Mouse (Mus musculus) midbrain, postnatal 0 days (tissue): Measurements from ENCODE around the gene Brca1. TPM values are rescaled to one million over a fixed set of nuclear protein-coding genes. Genes with fewer than 3 reads are reported as not detected.

Experiments used
- ATAC-seq: fragments of 200-750 bp; cut with Nextera tagmentation; 2 replicates; pipeline ENCODE4 v1.8.0; 2017; ENCODE audit warnings: moderate number of reproducible peaks, mild to moderate bottlenecking, moderate TSS enrichment, moderate library complexity; ENCODE audit not compliant: low FRiP score
- DNase-seq: peaks from one replicate; pipeline ENCODE4 v3.0.0-alpha.2; 2015; ENCODE audit warnings: low spot score
- H3K27ac ChIP-seq: fragments of 300-500 bp; sonication (generic); 2 replicates; pipeline ENCODE4 v1.5.1; 2014; ENCODE audit warnings: low read depth, mild to moderate bottlenecking, low read length, mixed read lengths
- H3K27me3 ChIP-seq: fragments of 300-500 bp; sonication (generic); 2 replicates; pipeline ENCODE4 v1.6.1; 2014; ENCODE audit warnings: low read length, control low read depth, mixed read lengths; ENCODE audit not compliant: insufficient read depth
- H3K36me3 ChIP-seq: fragments of 300-500 bp; sonication (generic); 2 replicates; pipeline ENCODE4 v1.6.1; 2014; ENCODE audit warnings: low read length, control low read depth, mixed read lengths; ENCODE audit not compliant: insufficient read depth
- H3K4me1 ChIP-seq: fragments of 300-500 bp; sonication (generic); 2 replicates; pipeline ENCODE4 v1.6.1; 2014; ENCODE audit warnings: mild to moderate bottlenecking, control low read depth, antibody characterized with exemption, low read length, mixed read lengths; ENCODE audit not compliant: insufficient read depth
- H3K4me2 ChIP-seq: fragments of 300-500 bp; sonication (generic); 2 replicates; pipeline ENCODE4 v1.6.1; 2014; ENCODE audit warnings: low read depth, mild to moderate bottlenecking, low read length, mixed read lengths; ENCODE audit not compliant: poor library complexity, severe bottlenecking
- H3K4me3 ChIP-seq: fragments of 300-500 bp; sonication (generic); 2 replicates; pipeline ENCODE4 v1.5.1; 2014; ENCODE audit warnings: low read depth, mild to moderate bottlenecking, low read length, moderate library complexity
- H3K9ac ChIP-seq: fragments of 300-500 bp; sonication (generic); replicated peaks from 2 replicates; pipeline ENCODE4 v1.6.1; 2014; ENCODE audit warnings: mild to moderate bottlenecking, low read length, moderate library complexity, mixed read lengths; ENCODE audit not compliant: poor library complexity, severe bottlenecking
- H3K9me3 ChIP-seq: fragments of 300-500 bp; sonication (generic); 2 replicates; pipeline ENCODE4 v1.6.1; 2016; ENCODE audit warnings: low read length, control low read depth
- CTCF ChIP-seq: IDR thresholded peaks from 2 replicates; pipeline ENCODE4 v1.5.1; 2016; ENCODE audit warnings: antibody characterized with exemption, mild to moderate bottlenecking
- WGBS: fragments of 180-500 bp; shearing (Covaris S2); extraction: QIAGEN DNeasy Blood & Tissue Kit; methylation state at CpG from one replicate; pipeline ENCODE4 v1.1.7; 2014; 5-methylcytosine and 5-hydroxymethylcytosine counted together
- polyA plus RNA-seq: library from polyadenylated mRNA; unstranded; fragments of >200 nt; fragmentation: Nextera tagmentation; extraction: Ambion mirVana; gene quantifications from 2 replicates; pipeline ENCODE4 v1.2.1, GENCODE M21; 2015
- total RNA-seq: library from RNA; depleted of rRNA; stranded (reverse); fragments of >200 nt; gene quantifications from 2 replicates; pipeline ENCODE4 v1.2.3, GENCODE M21; 2014

The Brca1 gene
- total and polyA plus RNA-seq, 2 experiments from 2014 or later, result 0.84 to 2.8 TPM

DNA sequence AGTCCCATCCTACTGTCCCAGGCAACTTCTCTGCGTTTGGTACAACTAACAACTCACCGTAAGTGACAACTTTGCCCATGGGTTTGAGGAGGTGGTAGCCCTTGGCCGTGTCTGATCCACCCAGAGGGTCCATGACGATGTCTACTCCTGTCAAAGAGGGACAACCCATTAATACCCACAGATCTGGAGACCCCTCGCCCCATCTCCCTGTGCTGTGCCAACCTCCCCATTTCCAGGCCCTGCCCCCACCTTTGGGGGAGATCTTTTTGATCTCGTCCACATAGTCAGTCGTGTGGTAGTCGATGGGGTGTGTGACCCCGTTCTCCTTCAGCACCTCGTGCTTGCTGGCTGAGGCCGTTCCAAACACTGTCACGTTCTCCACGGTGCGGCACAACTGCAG lies 89.6 kb downstream of the Brca1 start:
- no peak for ATAC-seq
- H3K27me3 ChIP-seq, result no peaks in the 10 kb centered on the region
- no peaks in the 10 kb centered on the region for H3K9me3 ChIP-seq
- no peak overlapping the region; the same call in 1 of the 2 replicates for H3K27ac ChIP-seq
- WGBS, result 50% methylated on average over 14 of the region's 14 CpGs
- H3K9ac ChIP-seq, result no peak overlapping the region
- TF ChIP-seq CTCF, result no peak
- peaks cover 23% of the 10 kb centered on the region for H3K4me1 ChIP-seq
- DNase-seq, result no peak
- no peak overlapping the region for H3K4me3 ChIP-seq
- no peak overlapping the region for H3K4me2 ChIP-seq
- H3K36me3 ChIP-seq, result peaks cover 42% of the 10 kb centered on the region

GRCm38 (mm10) chr11:101460321-101460720 lies 91.4 kb downstream of the Brca1 start:
- peaks cover 42% of the 10 kb centered on the region for H3K36me3 ChIP-seq
- 90% methylated on average over 15 of the region's 15 CpGs for WGBS
- H3K4me1 ChIP-seq, result peaks cover 20% of the 10 kb centered on the region
- H3K4me3 ChIP-seq, result no peak overlapping the region
- DNase-seq (no peak), ATAC-seq (no peak)
- no peaks in the 10 kb centered on the region for H3K27me3 ChIP-seq
- no peak overlapping the region for H3K4me2 ChIP-seq
- H3K9ac ChIP-seq, result no peak overlapping the region
- no peaks in the 10 kb centered on the region for H3K9me3 ChIP-seq
- no peak for TF ChIP-seq CTCF
- H3K27ac ChIP-seq, result no peak overlapping the region

DNA sequence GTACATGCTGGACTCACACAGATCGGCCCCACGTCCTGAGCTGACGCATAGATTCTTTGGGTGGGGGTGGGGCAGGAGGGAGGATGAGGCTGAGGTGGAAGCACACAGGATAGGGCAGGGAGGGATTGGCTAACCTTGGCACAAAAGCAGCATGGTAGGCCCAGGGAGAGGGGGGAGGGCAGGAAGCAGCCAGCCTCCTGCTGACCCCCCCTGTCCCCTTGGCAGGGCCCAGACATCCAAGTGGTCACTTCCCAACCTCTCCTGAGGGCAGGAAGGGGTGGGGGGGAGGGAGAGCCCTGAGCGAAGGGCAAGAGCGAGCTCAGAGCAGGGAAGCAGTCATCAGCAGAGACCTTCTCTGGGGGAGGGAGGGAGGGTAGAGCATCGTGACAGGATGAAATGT lies 92.0 kb downstream of the Brca1 start:
- no peak for TF ChIP-seq CTCF

GRCm38 (mm10) chr11:101458217-101458616 lies 93.5 kb downstream of the Brca1 start:
- peaks cover 42% of the 10 kb centered on the region for H3K36me3 ChIP-seq
- no peak overlapping the region for H3K27ac ChIP-seq
- H3K27me3 ChIP-seq, result no peaks in the 10 kb centered on the region
- H3K4me1 ChIP-seq, result peaks cover 7% of the 10 kb centered on the region
- H3K4me3 ChIP-seq, result no peak overlapping the region
- DNase-seq (no peak), ATAC-seq (no peak)
- H3K4me2 ChIP-seq, result no peak overlapping the region
- no peak for TF ChIP-seq CTCF
- H3K9me3 ChIP-seq, result no peaks in the 10 kb centered on the region
- no peak overlapping the region for H3K9ac ChIP-seq
- 86% methylated on average over 12 of the region's 12 CpGs for WGBS

More for the DNA sequence above, 92.0 kb downstream of the Brca1 start:
- no peak for DNase-seq
- Histone ChIP-seq H3K27ac (no peak overlapping the region), H3K27me3 (no peaks in the 10 kb centered on the region), H3K36me3 (peaks cover 42% of the 10 kb centered on the region), H3K4me1 (peaks cover 20% of the 10 kb centered on the region), H3K4me2 (no peak overlapping the region), H3K9ac (no peak overlapping the region), H3K9me3 (no peaks in the 10 kb centered on the region), H3K4me3 (no peak overlapping the region)
- 44% methylated on average over 6 of the region's 6 CpGs for WGBS
- ATAC-seq, result no peak

- 92% methylated on average over 9 of the region's 9 CpGs for WGBS
- H3K4me3 ChIP-seq, result no peak overlapping the region
- TF ChIP-seq CTCF, result no peak
- H3K4me2 ChIP-seq, result no peak overlapping the region
- ATAC-seq, result no peak
- no peak overlapping the region for H3K9ac ChIP-seq
- H3K9me3 ChIP-seq, result no peaks in the 10 kb centered on the region
- no peak overlapping the region for H3K27ac ChIP-seq
- H3K36me3 ChIP-seq, result peaks cover 40% of the 10 kb centered on the region
- no peak for DNase-seq
- H3K4me1 ChIP-seq, result 0 out of 2 replicates have a peak, but pooled peaks cover 2% of the 10 kb centered on the region
- H3K27me3 ChIP-seq, result no peaks in the 10 kb centered on the region
Observed at GRCm38 (mm10) chr11:101457631-101458030, 94.1 kb downstream of the Brca1 start.

- Histone ChIP-seq H3K27ac (no peak overlapping the region), H3K4me2 (no peak overlapping the region), H3K27me3 (no peaks in the 10 kb centered on the region), H3K9me3 (no peaks in the 10 kb centered on the region), H3K4me1 (no peaks in the 10 kb centered on the region), H3K36me3 (peaks cover 31% of the 10 kb centered on the region), H3K9ac (no peak overlapping the region), H3K4me3 (no peak overlapping the region)
- no peak for TF ChIP-seq CTCF
- 88% methylated on average over 7 of the region's 7 CpGs for WGBS
- DNase-seq (no peak), ATAC-seq (no peak)
Observed at GRCm38 (mm10) chr11:101455627-101456026, 96.1 kb downstream of the Brca1 start.
